Mouse (Mus musculus): Measurements from ENCODE around the gene Efemp1. TPM values are rescaled to one million over a fixed set of nuclear protein-coding genes. Genes with fewer than 3 reads are reported as not detected.
A peak's percentile ranks its signal among the peaks of the same experiment; 100 is the strongest.

Gene Efemp1
- total RNA-seq (2021) (10 to 100 TPM; 14.7 to 20.0 TPM), polyA plus RNA-seq (2012; rRNA removed) (18.5 and 26.6 TPM in 2 replicates)
- long read RNA-seq, transcript Efemp1-201 (11 exons, 2,037 nt): major isoform, 12 of 14 reads
- long read RNA-seq, partial matches to known transcripts: 0 of 14 reads
- long read RNA-seq, other reads (novel, unspliced or antisense): 2 of 14 reads

DNA sequence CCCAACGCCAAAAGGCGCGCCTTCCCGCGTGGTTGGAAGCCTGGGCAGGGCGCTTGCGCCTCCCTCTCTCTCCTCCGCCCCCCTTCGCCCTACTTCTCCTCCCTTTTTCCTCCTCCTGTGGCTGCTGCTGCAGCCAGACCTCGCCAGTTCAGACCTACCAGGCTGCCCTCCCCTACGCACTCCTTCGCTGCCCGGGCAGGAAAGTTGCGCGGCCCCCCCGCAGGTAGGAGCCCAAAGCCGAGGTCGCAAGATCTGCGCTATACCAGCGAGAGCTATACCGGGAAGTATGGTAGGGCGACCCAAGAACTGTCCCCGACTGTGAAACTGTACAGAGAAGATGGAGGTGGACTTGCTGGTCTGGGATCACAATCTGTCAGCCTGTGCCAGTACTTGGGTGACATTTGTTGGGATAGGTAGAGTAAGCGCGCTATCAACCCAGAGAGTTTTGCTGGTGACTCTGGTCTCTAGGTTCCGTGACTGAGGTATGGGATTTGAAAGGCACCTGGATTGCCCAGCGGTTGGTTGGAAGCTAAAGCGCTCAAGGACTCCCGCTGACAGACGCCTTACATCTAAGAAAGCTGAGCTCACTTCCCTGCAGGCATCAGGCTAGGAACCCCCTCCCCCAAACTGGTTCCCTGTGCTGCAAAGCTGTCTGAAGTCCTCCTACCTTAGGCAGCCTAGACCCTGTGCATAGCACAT lies at the start of gene Efemp1:
Efemp1 (plus strand) TSS at position 103 of the 699 bp plus-strand sequence.
- Histone ChIP-seq H3K27ac (no peak within 1 kb of the TSS), H3K4me3 (no peak within 1 kb of the TSS; the same call in 1 of the 2 replicates), H3K27me3 (ENCODE audit: control insufficient read depth, insufficient read depth, low read length) (peaks cover 4% of the 10 kb centered on the region; the same call in 1 of the 2 replicates), H3K79me2 (replicated peaks; ENCODE audit: control insufficient read depth, insufficient read depth, low read length) (no peaks in the 10 kb centered on the region), H3K36me3 (ENCODE audit: control insufficient read depth, insufficient read depth, low read length) (no peaks in the 10 kb centered on the region), H3K4me1 (ENCODE audit: control insufficient read depth, insufficient read depth, low read length) (peaks cover 1% of the 10 kb centered on the region; the same call in 1 of the 2 replicates), H3K9ac (ENCODE audit: low read depth, low read length) (0 out of 2 replicates have a peak within 1 kb of the TSS, but pooled peaks have one; percentile 20)
- DNase-seq: peak; percentile 49 to 55
- WGBS: under 1% methylated on average over 29 of the region's 30 CpGs
- intact Hi-C loops (cut with DNase I): no loop called here
- TF ChIP-seq CTCF (IDR thresholded peaks at IDR 0.05): no peak
- TF ChIP-seq EP300 (IDR thresholded peaks at IDR 0.05; ENCODE audit: insufficient read depth, low read depth, low read length): no peak
- no peak for TF ChIP-seq POLR2A (IDR thresholded peaks at IDR 0.05; ENCODE audit: insufficient read depth, low read depth, low read length)

DNA sequence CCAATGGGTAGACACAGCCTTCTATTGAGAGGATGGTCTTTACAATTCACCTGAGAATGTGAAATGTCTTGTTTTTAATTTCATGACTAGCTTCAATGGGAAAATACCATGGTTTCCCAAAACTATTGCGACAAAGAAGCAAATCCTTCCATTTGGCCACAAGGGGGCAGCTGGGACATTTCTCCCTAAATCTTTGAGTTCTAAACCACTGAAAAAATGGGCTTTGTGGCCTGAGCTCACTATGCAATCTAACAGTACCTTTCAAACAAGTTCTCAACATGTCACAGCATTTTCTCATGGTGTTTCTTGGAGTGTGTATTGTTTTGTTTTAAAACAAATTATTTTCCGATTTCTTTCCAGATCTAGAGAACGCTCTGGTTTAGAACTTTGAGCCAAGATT lies 44.3 kb upstream of the Efemp1 start:
- intact Hi-C loops (cut with DNase I): loop anchor here (2.0 kb wide), 1 partner anchor 232 kb away; no protein-coding TSS in a partner anchor
- no peak overlapping the region for H3K27ac ChIP-seq

DNA sequence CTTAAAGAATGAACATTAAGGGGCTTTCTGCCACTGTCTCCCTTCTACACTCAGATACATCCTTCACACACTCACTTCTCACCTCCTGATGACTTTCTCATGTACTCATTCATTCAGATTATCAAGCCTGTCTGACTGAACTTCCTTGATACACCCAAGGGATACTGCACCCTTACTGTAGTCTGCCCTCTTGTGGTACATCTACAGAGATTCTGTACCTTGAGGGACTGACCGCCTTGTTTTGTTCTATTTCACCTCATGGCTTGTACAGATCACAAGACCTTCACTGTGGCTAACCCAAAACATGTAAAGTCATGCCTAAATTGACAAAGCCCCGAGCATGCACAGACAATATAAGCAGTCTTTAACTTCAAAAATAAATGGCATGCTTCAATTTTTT lies 41.1 kb upstream of the Efemp1 start:
- TF ChIP-seq EP300 (IDR thresholded peaks at IDR 0.05; ENCODE audit: insufficient read depth, low read depth, low read length) (no peak), CTCF (IDR thresholded peaks at IDR 0.05) (peak; percentile 73)
- H3K4me3 ChIP-seq: no peak overlapping the region
- no peaks in the 10 kb centered on the region for H3K27me3 ChIP-seq (ENCODE audit: control insufficient read depth, insufficient read depth, low read length)
- H3K4me1 ChIP-seq (ENCODE audit: control insufficient read depth, insufficient read depth, low read length): no peaks in the 10 kb centered on the region
- H3K36me3 ChIP-seq (ENCODE audit: control insufficient read depth, insufficient read depth, low read length): no peaks in the 10 kb centered on the region
- no peaks in the 10 kb centered on the region for H3K79me2 ChIP-seq (replicated peaks; ENCODE audit: control insufficient read depth, insufficient read depth, low read length)
- intact Hi-C loops (cut with DNase I): loop anchor here (2.0 to 5.0 kb wide), 2 partner anchors 80 to 201 kb away; no protein-coding TSS in a partner anchor
- no peak overlapping the region for H3K9ac ChIP-seq (ENCODE audit: low read depth, low read length)
- 80% methylated on average over 2 of the region's 2 CpGs for WGBS
- DNase-seq: no peak
- H3K27ac ChIP-seq: no peak overlapping the region

More for the DNA sequence above, 44.3 kb upstream of the Efemp1 start:
- WGBS: 72% methylated on average over 3 of the region's 3 CpGs
- Histone ChIP-seq H3K9ac (ENCODE audit: low read depth, low read length) (no peak overlapping the region), H3K36me3 (ENCODE audit: control insufficient read depth, insufficient read depth, low read length) (no peaks in the 10 kb centered on the region), H3K4me1 (ENCODE audit: control insufficient read depth, insufficient read depth, low read length) (no peaks in the 10 kb centered on the region), H3K27me3 (ENCODE audit: control insufficient read depth, insufficient read depth, low read length) (no peaks in the 10 kb centered on the region), H3K79me2 (replicated peaks; ENCODE audit: control insufficient read depth, insufficient read depth, low read length) (no peaks in the 10 kb centered on the region), H3K4me3 (no peak overlapping the region)
- TF ChIP-seq CTCF (IDR thresholded peaks at IDR 0.05) (peak; percentile 74), EP300 (IDR thresholded peaks at IDR 0.05; ENCODE audit: insufficient read depth, low read depth, low read length) (no peak)
- no peak for DNase-seq

DNA sequence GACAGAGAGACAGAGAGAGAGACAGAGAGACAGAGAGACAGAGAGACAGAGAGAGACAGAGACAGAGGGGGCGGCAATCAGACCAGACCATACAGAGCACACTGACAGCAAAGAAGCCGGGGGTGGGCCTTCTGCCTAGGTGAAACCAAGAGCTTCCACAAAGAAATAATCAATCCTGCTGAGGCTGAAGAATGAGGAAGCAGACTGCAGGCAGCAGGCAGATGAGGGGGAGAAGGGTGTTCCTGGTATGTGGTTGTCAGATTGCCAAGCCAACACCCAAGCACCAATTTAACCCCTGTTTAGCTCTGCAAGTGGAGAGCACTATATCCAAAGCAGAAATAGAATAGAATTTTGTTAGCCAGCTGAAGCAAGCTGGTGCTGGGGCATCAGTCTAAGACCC lies 40.4 kb upstream of the Efemp1 start:
- no peak overlapping the region for H3K4me3 ChIP-seq
- no peaks in the 10 kb centered on the region for H3K27me3 ChIP-seq (ENCODE audit: control insufficient read depth, insufficient read depth, low read length)
- H3K27ac ChIP-seq: no peak overlapping the region
- H3K79me2 ChIP-seq (replicated peaks; ENCODE audit: control insufficient read depth, insufficient read depth, low read length): no peaks in the 10 kb centered on the region
- TF ChIP-seq CTCF (IDR thresholded peaks at IDR 0.05): no peak
- no peak for TF ChIP-seq EP300 (IDR thresholded peaks at IDR 0.05; ENCODE audit: insufficient read depth, low read depth, low read length)
- TF ChIP-seq POLR2A (IDR thresholded peaks at IDR 0.05; ENCODE audit: insufficient read depth, low read depth, low read length): no peak
- WGBS: 41% methylated on average over 2 of the region's 2 CpGs
- intact Hi-C loops (cut with DNase I): loop anchor here (2.0 to 5.0 kb wide), 2 partner anchors 80 to 202 kb away; no protein-coding TSS in a partner anchor
- no peak overlapping the region for H3K9ac ChIP-seq (ENCODE audit: low read depth, low read length)
- no peak for DNase-seq
- H3K4me1 ChIP-seq (ENCODE audit: control insufficient read depth, insufficient read depth, low read length): no peaks in the 10 kb centered on the region
- no peaks in the 10 kb centered on the region for H3K36me3 ChIP-seq (ENCODE audit: control insufficient read depth, insufficient read depth, low read length)

DNA sequence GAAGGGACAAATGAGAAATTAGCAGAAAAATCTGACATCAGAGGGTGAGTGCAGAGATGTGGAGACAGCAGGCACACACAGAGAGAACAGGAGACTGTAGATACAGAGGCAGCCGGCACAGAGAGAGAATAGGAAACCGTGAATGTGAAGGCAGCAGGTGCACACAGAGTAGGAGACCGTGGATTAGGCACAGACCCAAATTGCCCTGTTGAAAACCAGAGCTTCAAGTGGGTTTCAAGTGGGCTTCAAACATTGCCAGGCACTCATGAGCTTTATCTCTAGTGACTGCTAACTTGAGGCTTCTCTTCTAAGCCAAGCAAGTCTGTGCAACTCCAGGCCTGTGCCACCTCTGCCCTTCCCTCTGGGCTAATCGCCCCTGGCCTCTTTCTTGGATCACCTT lies 35.6 kb upstream of the Efemp1 start:
- peak in 1 of 2 experiments; percentile 18 for DNase-seq
- no peak overlapping the region for H3K27ac ChIP-seq
- H3K27me3 ChIP-seq (ENCODE audit: control insufficient read depth, insufficient read depth, low read length): no peaks in the 10 kb centered on the region
- TF ChIP-seq POLR2A (IDR thresholded peaks at IDR 0.05; ENCODE audit: insufficient read depth, low read depth, low read length) (no peak), CTCF (IDR thresholded peaks at IDR 0.05) (no peak), EP300 (IDR thresholded peaks at IDR 0.05; ENCODE audit: insufficient read depth, low read depth, low read length) (no peak)
- no peak overlapping the region for H3K4me3 ChIP-seq
- no peaks in the 10 kb centered on the region for H3K36me3 ChIP-seq (ENCODE audit: control insufficient read depth, insufficient read depth, low read length)
- H3K9ac ChIP-seq (ENCODE audit: low read depth, low read length): no peak overlapping the region
- no peaks in the 10 kb centered on the region for H3K4me1 ChIP-seq (ENCODE audit: control insufficient read depth, insufficient read depth, low read length)
- 57% methylated on average over 4 of the region's 4 CpGs for WGBS
- intact Hi-C loops (cut with DNase I): no loop called here
- H3K79me2 ChIP-seq (replicated peaks; ENCODE audit: control insufficient read depth, insufficient read depth, low read length): no peaks in the 10 kb centered on the region

DNA sequence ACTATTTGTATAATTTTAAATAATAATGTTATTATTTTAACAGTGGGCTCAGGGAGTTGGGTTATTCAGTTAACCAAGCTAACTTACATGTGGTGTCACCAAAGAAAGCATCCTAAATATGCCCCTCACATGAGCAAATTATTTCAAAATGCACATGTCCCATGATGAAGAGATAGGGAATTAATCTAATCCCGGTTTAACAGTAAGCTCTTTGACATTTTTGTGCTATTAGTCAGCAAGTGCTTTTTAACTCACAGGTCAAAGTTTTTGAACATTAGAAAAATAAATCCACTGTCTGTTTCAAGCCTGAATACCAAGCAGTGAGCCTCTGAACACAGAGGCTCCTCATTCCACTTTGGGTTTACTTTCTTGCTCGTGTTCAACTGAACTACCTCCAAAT lies 26.1 kb upstream of the Efemp1 start:
- DNase-seq: no peak
- Histone ChIP-seq H3K79me2 (replicated peaks; ENCODE audit: control insufficient read depth, insufficient read depth, low read length) (no peaks in the 10 kb centered on the region), H3K4me3 (no peak overlapping the region), H3K27ac (no peak overlapping the region), H3K9ac (ENCODE audit: low read depth, low read length) (no peak overlapping the region), H3K27me3 (ENCODE audit: control insufficient read depth, insufficient read depth, low read length) (no peaks in the 10 kb centered on the region; the same call in 1 of the 2 replicates), H3K4me1 (ENCODE audit: control insufficient read depth, insufficient read depth, low read length) (no peaks in the 10 kb centered on the region), H3K36me3 (ENCODE audit: control insufficient read depth, insufficient read depth, low read length) (no peaks in the 10 kb centered on the region)
- intact Hi-C loops (cut with DNase I): no loop called here
- 74% methylated on average over 2 of the region's 2 CpGs for WGBS
- TF ChIP-seq POLR2A (IDR thresholded peaks at IDR 0.05; ENCODE audit: insufficient read depth, low read depth, low read length): no peak
- TF ChIP-seq CTCF (IDR thresholded peaks at IDR 0.05): no peak
- no peak for TF ChIP-seq EP300 (IDR thresholded peaks at IDR 0.05; ENCODE audit: insufficient read depth, low read depth, low read length)
